ENCODE assay signal across 20 mouse cellular contexts in genomic region chr5:53902757-53903156, GRCm38 (mm10).
"Had no signal": no experiment of that assay in that cellular context is flagged by ENCODE, and none has a peak within 500 bp of the region (broad histone marks: within the 10 kb centered on the region; RNA-seq: fewer than 3 reads in every experiment).

No protein-coding gene starts in this region.

- H3K4me3 ChIP-seq: liver, embryonic 13.5 days; liver, embryonic 15.5 days; lung, embryonic 15.5 days; midbrain, embryonic 10.5 days; midbrain, embryonic 13.5 days; myocyte; neural tube, embryonic 13.5 days; neural tube, embryonic 15.5 days had no signal

- H3K27ac ChIP-seq: liver, embryonic 13.5 days; liver, embryonic 15.5 days; lung, embryonic 15.5 days; midbrain, embryonic 10.5 days; midbrain, embryonic 13.5 days; neural tube, embryonic 13.5 days; neural tube, embryonic 15.5 days had no signal

- DNase-seq: liver; liver, embryonic 13.5 days; liver, postnatal 0 days; retina, postnatal 1 day; right cerebral cortex, adult 18-20 months; right cerebral cortex, postnatal 25 days; right cerebral cortex, postnatal 4 days; spleen, adult 18-20 months; thymus, adult 18-20 months; thymus, postnatal 14 days; thymus, postnatal 36 days had no signal

- H3K4me2 ChIP-seq: liver, embryonic 11.5 days; liver, embryonic 13.5 days; liver, embryonic 15.5 days; lung, embryonic 15.5 days; midbrain, embryonic 13.5 days; neural tube, embryonic 13.5 days; neural tube, embryonic 15.5 days had no signal

- H3K9me3 ChIP-seq: liver, embryonic 13.5 days; liver, embryonic 15.5 days; lung, embryonic 15.5 days; midbrain, embryonic 10.5 days; midbrain, embryonic 13.5 days; neural tube, embryonic 13.5 days; neural tube, embryonic 15.5 days had no signal

- H3K27me3 ChIP-seq: liver, embryonic 13.5 days; liver, embryonic 15.5 days; lung, embryonic 15.5 days; midbrain, embryonic 13.5 days; neural tube, embryonic 13.5 days; neural tube, embryonic 15.5 days had no signal

- H3K9ac ChIP-seq: liver, embryonic 13.5 days; liver, embryonic 15.5 days; liver, postnatal 0 days; lung, embryonic 15.5 days; midbrain, embryonic 13.5 days; neural tube, embryonic 13.5 days; neural tube, embryonic 15.5 days had no signal

- H3K36me3 ChIP-seq: liver, embryonic 13.5 days; liver, embryonic 15.5 days had no signal

- ATAC-seq: liver, postnatal 0 days; midbrain, embryonic 13.5 days; midbrain, embryonic 16.5 days had no signal

- H3K4me1 ChIP-seq: liver, embryonic 13.5 days; liver, embryonic 15.5 days; midbrain, embryonic 10.5 days; midbrain, embryonic 13.5 days; neural tube, embryonic 13.5 days; neural tube, embryonic 15.5 days had no signal
